Mouse (Mus musculus) bone marrow, adult 2 months (tissue): ENCODE results near the gene Hist1h3b. TPM values are rescaled to one million over a fixed set of nuclear protein-coding genes. Genes with fewer than 3 reads are reported as not detected.
"Not testable (repeated sequence)": the region's sequence is repeated elsewhere in the genome, so short reads cannot be mapped to it uniquely, and the experiment has no call there.

ENCODE experiments used
- H3K27ac ChIP-seq: fragments of 200-500 bp; 2 replicates; pipeline ENCODE4 v1.5.1; 2012; ENCODE audit warnings: low read depth, mild to moderate bottlenecking, control low read depth, inconsistent platforms, low read length; ENCODE audit not compliant: control insufficient read depth, poor library complexity, insufficient read depth
- H3K4me1 ChIP-seq: fragments of 200-500 bp; 2 replicates; pipeline ENCODE4 v1.6.1; 2011; ENCODE audit warnings: low read length; ENCODE audit not compliant: control insufficient read depth, insufficient read depth
- H3K4me3 ChIP-seq: fragments of 200-500 bp; replicated peaks from 2 replicates; pipeline ENCODE3; 2011; ENCODE audit warnings: mild to moderate bottlenecking, low read depth, low read length, control low read depth; ENCODE audit not compliant: control insufficient read depth
- CTCF ChIP-seq: fragments of 200-500 bp; IDR thresholded peaks from 2 replicates; pipeline ENCODE4 v1.5.1; 2011; ENCODE audit warnings: low read length, control low read depth; ENCODE audit not compliant: control insufficient read depth, insufficient read depth
- POLR2A ChIP-seq: fragments of 200-500 bp; IDR thresholded peaks from 2 replicates; pipeline ENCODE4 v1.6.1; 2011; ENCODE audit warnings: low read depth, mild to moderate bottlenecking, control low read depth, low read length, borderline replicate concordance; ENCODE audit not compliant: control insufficient read depth
- WGBS: fragments of 180-500 bp; shearing (Covaris S2); methylation state at CpG from one replicate; pipeline ENCODE4 v1.1.7; 2018; 5-methylcytosine and 5-hydroxymethylcytosine counted together
- polyA plus RNA-seq: library from polyadenylated mRNA; stranded (reverse); fragments of >200 nt; gene quantifications from 2 replicates; pipeline ENCODE4 v1.2.4, GENCODE M21; 2011; ENCODE audit warnings: low replicate concordance; ENCODE audit not compliant: missing spikeins, insufficient read depth, insufficient read length

Gene Hist1h3b
- polyA plus RNA-seq, 1 experiment, result not detected

- WGBS, result 61% methylated on average over 5 of the region's 5 CpGs
- TF ChIP-seq POLR2A, result no peak
- TF ChIP-seq CTCF, result no peak
- no peak overlapping the region for H3K27ac ChIP-seq
- H3K4me3 ChIP-seq, result no peak overlapping the region
- H3K4me1 ChIP-seq, result no peaks in the 10 kb centered on the region; the same call in 1 of the 2 replicates
These were observed 11.2 kb upstream of the Hist1h3b start for GRCm38 (mm10) chr13:23740910-23741309.

GRCm38 (mm10) chr13:23742007-23742406 lies 10.1 kb upstream of the Hist1h3b start:
- Histone ChIP-seq H3K27ac (no peak overlapping the region), H3K4me3 (no peak overlapping the region), H3K4me1 (no peaks in the 10 kb centered on the region; the same call in 1 of the 2 replicates)
- no peak for TF ChIP-seq CTCF
- no peak for TF ChIP-seq POLR2A

GRCm38 (mm10) chr13:23743215-23743614 lies 8.9 kb upstream of the Hist1h3b start:
- TF ChIP-seq POLR2A, result no peak
- TF ChIP-seq CTCF, result no peak
- Histone ChIP-seq H3K4me1 (no peaks in the 10 kb centered on the region; the same call in 1 of the 2 replicates), H3K27ac (peak overlapping the region; percentile 46; the same call in 1 of the 2 replicates), H3K4me3 (no peak overlapping the region)
- WGBS, result 84% methylated on average over 5 of the region's 5 CpGs

GRCm38 (mm10) chr13:23743963-23744362 lies 8.1 kb upstream of the Hist1h3b start:
- 65% methylated on average over 4 of the region's 4 CpGs for WGBS
- Histone ChIP-seq H3K4me3 (peak overlapping the region; percentile 35), H3K27ac (peak overlapping the region; percentile 18; the same call in 1 of the 2 replicates)

GRCm38 (mm10) chr13:23744421-23745380 lies 7.4 kb upstream of the Hist1h3b start:
- no peaks in the 10 kb centered on the region; the same call in 1 of the 2 replicates for H3K4me1 ChIP-seq
- 3% methylated on average over 23 of the region's 36 CpGs for WGBS

More at GRCm38 (mm10) chr13:23743963-23744362, 8.1 kb upstream of the Hist1h3b start:
- TF ChIP-seq CTCF (no peak), POLR2A (no peak)
- no peaks in the 10 kb centered on the region; the same call in 1 of the 2 replicates for H3K4me1 ChIP-seq

GRCm38 (mm10) chr13:23745381-23746161 lies 6.5 kb upstream of the Hist1h3b start, which contains the start of gene Hist1h3c:
TSS of gene Hist1h3c (minus strand) at chr13:23745602.
- no peaks in the 10 kb centered on the region; the same call in 1 of the 2 replicates for H3K4me1 ChIP-seq
- under 1% methylated on average over 28 of the region's 28 CpGs for WGBS
- TF ChIP-seq CTCF (no peak), POLR2A (peak; percentile 90; the same call in 1 of the 2 replicates)

More at GRCm38 (mm10) chr13:23744421-23745380, 7.4 kb upstream of the Hist1h3b start:
- H3K4me3 ChIP-seq, result peak overlapping the region; percentile 67
- peak overlapping the region; percentile 82 for H3K27ac ChIP-seq
- TF ChIP-seq CTCF (no peak), POLR2A (no peak; the same call in 1 of the 2 replicates)

GRCm38 (mm10) chr13:23746201-23747080 lies 5.6 kb upstream of the Hist1h3b start, which contains the start of gene Hist1h2bb:
TSS of gene Hist1h2bb (plus strand) at chr13:23746734.
- peak within 1 kb of the TSS; percentile 100 for H3K27ac ChIP-seq
- peak; percentile 93 for TF ChIP-seq POLR2A
- H3K4me3 ChIP-seq, result peak within 1 kb of the TSS; percentile 69
- WGBS, result under 1% methylated on average over 44 of the region's 58 CpGs
- H3K4me1 ChIP-seq, result not testable (repeated sequence)

More at GRCm38 (mm10) chr13:23745381-23746161, 6.5 kb upstream of the Hist1h3b start, which contains the start of gene Hist1h3c:
- Histone ChIP-seq H3K27ac (peak within 1 kb of the TSS; percentile 100), H3K4me3 (peak within 1 kb of the TSS; percentile 69)
